ENCODE assay signal across 15 mouse cellular contexts in the genomic region with DNA sequence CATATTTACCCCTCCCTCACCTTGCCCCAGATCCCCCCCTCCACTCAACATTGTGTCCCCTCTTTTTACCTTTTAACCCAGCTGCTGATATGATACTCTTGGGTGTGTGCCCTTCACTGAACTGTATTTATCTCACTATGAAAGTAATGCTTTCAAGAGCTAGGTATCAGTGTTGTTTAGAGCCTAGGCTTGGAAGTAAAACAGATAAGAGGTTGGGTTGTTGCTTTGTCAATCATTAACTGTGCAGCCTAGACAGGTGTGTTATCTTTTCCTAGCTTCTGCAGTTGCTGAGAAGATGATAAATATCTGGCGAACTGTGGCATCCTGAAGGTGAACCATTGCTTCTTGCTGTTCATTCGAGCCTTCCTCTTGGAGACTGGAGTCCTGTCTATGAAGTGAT.
"Had no signal": no experiment of that assay in that cellular context is flagged by ENCODE, and none has a peak within 500 bp of the region (broad histone marks: within the 10 kb centered on the region; RNA-seq: fewer than 3 reads in every experiment).

No protein-coding gene starts in this region.

- H3K9me3 ChIP-seq: neural tube, embryonic 13.5 days; neural tube, embryonic 15.5 days; stomach, embryonic 15.5 days had no signal

- H3K4me3 ChIP-seq: neural tube, embryonic 13.5 days; neural tube, embryonic 15.5 days; stomach, embryonic 15.5 days had no signal

- H3K36me3 ChIP-seq: neural tube, embryonic 13.5 days; neural tube, embryonic 15.5 days; stomach, embryonic 15.5 days had no signal

- H3K9ac ChIP-seq: neural tube, embryonic 13.5 days; neural tube, embryonic 15.5 days; stomach, embryonic 15.5 days had no signal

- H3K27ac ChIP-seq: neural tube, embryonic 13.5 days; neural tube, embryonic 15.5 days; stomach, embryonic 15.5 days; stomach, postnatal 0 days had no signal

- H3K27me3 ChIP-seq: neural tube, embryonic 13.5 days; neural tube, embryonic 15.5 days; stomach, embryonic 15.5 days had no signal

- DNase-seq: retina, postnatal 1 day; right cerebral cortex, adult 18-20 months; right cerebral cortex, postnatal 14 days; right cerebral cortex, postnatal 25 days; right cerebral cortex, postnatal 4 days; spleen, adult 18-20 months; thymus, adult 18-20 months; thymus, adult 2 months; thymus, postnatal 14 days; thymus, postnatal 25 days; thymus, postnatal 36 days had no signal

- H3K4me2 ChIP-seq: neural tube, embryonic 13.5 days; neural tube, embryonic 15.5 days; stomach, embryonic 15.5 days had no signal

- H3K4me1 ChIP-seq: neural tube, embryonic 13.5 days; neural tube, embryonic 15.5 days; stomach, embryonic 15.5 days had no signal
